Mouse (Mus musculus): ENCODE measurements around the gene Gabbr1. TPM values are rescaled to one million over a fixed set of nuclear protein-coding genes. Genes with fewer than 3 reads are reported as not detected.
A peak's percentile ranks its signal among the peaks of the same experiment; 100 is the strongest.
"Not testable (repeated sequence)": the region's sequence is repeated elsewhere in the genome, so short reads cannot be mapped to it uniquely, and the experiment has no call there.

The Gabbr1 gene
- total RNA-seq (2021) = 10 to 100 TPM; 24.2 to 25.4 TPM
- long read RNA-seq, experiment 1, partial matches to known transcripts = 2 of 6 reads
- long read RNA-seq, experiment 1, other reads (novel, unspliced or antisense) = 0 of 6 reads
- long read RNA-seq, experiment 2, partial matches to known transcripts = 1 of 4 reads
- long read RNA-seq, experiment 2, other reads (novel, unspliced or antisense) = 0 of 4 reads

DNA sequence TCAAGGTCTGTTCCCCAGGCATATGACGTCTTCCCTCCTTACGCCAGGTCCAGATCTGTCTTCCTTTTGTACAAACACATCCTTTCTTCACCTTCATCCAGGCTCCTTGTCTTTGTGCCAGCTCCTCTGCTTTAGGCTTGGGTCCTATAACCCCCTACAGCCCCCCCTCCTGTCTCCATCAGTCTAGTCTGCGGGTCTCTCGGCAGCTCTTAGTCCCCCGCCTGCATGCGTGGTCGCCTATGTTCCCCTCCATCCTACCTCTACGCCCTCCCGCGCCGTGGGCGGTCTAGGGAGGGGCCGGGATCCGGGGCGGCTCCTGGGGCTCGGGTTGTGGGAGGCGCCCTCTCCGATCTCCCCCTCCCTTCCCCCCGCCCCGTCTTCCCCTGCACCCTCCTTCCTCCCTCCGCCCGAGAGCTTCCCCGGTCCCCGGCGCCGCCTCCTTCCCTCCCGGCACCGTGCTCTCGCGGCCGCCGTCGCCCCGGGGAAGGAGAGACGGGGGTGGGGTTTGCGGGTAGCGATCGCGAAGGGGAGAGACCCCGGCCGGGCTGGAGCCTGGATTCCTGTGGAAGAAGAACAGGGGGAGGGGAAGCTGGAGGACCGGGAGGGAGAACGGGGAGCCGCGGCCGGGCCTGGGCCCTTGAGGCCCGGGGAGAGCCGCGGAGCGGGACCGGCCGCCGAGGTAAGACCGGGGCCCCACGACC, at the start of gene Gabbr1:
Gene Gabbr1 (plus strand): TSS at position 356 of the 701 bp plus-strand sequence.
- peak; percentile 68 to 81 for DNase-seq (ENCODE audit: low spot score in 2 of 2)

DNA sequence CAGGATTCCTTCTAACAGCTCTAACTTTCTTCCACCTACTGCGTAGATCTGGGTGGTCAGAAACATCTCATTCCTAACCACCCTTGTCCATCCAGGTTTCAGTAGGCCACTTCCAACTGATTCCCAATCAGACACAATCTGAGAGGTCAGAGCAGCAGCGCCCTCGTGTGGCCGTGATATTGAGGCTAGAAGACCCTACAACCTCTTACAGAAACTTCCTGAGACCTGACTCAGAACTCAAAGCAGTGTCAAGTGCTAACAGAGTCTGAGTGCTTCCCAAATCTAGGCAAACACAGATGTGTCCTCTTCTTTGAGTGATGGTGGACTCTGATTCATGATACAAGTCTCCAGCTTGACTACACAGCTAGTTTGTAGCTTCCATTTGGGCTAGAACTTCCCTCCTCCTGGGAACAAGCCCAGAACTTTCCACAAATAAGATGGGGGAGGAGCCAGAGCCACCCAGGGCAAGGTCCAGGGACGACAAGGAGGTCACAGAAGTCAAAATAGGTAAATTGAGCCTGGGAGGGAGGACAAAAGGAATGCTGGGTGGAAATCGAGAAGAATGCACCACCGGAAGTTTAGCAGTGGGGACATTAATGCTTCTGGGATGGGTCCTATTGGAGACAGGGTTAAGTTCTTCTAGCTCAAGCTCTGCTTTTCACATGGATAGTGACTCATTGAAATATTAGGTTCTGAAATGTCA, 48.6 kb upstream of the Gabbr1 start:
- DNase-seq (ENCODE audit: low spot score in 2 of 2) = peak; percentile 65 to 81

DNA sequence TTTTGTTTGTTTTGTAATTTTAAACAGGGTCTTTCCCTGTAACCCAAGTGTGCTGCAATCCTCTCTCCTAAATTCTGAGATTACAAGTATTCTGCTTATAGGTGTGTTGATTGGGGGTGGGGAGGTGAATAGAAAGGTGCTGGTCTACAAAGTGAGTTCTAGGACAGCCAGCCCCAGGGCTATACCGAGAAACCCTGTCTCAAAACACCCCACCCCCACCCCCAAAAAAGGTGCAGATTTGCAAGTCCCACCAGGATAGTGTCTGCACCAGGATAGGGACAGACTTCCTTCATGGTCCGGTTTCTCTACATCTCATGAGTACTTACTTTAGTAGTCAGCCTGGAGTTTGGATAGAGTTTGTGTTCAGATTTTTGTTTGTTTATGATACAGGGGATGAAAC, 47.3 kb upstream of the Gabbr1 start:
- DNase-seq (ENCODE audit: low spot score in 2 of 2) = no peak

DNA sequence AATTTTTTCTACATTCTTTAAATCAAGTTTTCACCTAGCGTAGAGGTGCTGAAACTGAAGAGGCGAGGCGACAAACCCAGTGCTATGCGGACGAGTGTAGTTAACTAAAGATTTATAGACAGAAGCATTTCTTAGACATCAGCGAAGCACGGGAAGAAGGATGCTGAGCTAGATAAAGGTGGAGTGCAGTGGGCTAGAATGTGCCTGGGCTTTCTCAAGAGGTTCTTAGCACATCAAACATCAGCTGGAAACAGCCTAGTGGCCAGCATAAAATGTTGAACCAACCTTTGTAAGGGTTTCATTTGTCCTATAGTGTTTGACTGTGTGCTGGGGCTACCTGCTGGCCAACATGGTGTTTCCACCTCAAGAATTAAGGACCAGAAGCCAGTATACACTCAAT, 44.9 kb upstream of the Gabbr1 start, which contains the start of gene Zfp57:
Gene Zfp57 (plus strand): TSS at position 301 of the 400 bp plus-strand sequence.
- DNase-seq (ENCODE audit: low spot score in 2 of 2) = no peak

DNA sequence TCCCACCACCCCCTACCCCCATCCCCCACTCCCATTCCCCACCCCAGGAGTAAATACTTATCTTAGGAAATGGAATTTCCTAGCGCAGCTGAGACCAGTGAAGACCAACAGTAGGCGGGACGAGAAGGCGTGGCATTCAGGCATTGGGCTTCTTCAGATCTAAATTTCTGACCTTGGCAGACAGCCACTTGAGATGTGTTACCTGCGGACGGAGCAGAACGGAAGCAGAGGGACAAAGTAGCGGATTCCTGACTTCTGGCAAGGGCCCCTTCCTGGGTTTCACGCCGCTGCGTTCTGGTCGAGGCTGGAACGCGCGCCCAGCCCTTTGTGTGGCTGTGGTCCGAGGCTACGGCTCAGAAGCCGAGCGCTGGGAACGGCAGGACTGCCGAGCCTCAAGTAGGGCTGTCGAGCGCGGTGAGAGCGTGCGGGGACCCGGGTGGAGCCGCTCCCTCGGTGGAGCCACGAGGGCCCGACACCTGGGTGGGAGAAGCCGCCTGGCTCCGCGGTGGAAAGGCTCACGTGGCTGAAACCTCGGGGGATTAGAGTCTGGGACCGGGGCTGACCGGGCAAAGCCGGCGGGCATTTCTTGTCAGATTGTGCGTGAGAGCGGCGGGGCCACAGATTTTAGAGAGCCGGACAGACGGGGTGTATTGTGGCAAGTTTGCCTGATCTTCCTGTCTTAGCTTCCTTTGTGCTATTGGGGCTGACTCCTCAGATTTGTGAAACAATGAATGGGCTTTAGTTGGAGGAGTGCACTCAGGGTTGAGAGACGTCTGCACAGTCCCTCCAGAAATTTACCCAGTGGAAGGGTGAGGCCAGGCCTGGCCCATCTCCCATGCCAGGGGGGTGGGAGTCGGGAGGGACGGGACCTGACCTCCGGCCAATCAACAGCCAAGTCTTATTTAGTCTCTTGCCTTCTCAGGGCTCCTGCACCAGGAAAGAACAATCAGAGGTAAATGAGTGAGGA, 43.1 kb upstream of the Gabbr1 start:
- DNase-seq (ENCODE audit: low spot score in 2 of 2) = peak in 1 of 2 experiments; percentile 54

DNA sequence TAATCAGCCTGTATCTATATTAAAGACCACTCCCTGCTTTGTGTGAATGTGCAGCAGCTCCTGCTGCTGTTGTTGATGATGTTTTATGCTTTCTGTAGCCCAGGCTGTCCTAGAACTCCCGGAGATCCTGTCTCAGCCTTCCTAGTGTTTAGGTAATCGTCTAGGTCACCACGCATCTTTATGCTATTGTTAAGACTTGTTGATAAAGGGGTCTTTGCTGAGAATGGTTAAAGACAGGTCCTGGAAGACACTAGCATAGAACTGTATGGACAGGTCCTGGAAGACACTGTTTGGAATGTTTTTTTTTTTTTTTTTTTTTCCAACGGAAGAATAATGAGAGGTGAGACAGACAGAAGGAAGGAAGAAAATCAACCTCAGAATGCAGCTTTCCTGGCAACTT, 42.4 kb upstream of the Gabbr1 start:
- DNase-seq (ENCODE audit: low spot score in 2 of 2) = no peak

DNA sequence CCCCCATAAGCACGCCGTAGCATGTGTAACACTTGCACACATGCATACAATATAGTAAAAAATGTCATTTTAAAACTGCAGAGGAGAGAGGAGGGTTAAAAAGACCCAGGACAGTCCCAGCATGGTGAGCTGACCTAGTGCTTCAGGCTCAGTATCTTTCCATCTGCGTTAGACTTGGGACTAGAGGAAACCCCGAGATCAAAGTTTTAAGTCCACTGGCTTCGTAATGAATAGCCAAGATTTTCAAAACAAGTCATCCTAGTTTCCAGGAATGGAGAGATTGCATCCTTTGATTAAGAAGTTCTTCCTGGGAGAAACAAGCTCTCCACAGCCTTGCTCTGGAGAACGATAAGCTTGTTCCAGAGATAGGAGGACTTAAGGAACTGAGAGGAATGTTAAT, 37.6 kb upstream of the Gabbr1 start:
- DNase-seq (ENCODE audit: low spot score in 2 of 2) = no peak

DNA sequence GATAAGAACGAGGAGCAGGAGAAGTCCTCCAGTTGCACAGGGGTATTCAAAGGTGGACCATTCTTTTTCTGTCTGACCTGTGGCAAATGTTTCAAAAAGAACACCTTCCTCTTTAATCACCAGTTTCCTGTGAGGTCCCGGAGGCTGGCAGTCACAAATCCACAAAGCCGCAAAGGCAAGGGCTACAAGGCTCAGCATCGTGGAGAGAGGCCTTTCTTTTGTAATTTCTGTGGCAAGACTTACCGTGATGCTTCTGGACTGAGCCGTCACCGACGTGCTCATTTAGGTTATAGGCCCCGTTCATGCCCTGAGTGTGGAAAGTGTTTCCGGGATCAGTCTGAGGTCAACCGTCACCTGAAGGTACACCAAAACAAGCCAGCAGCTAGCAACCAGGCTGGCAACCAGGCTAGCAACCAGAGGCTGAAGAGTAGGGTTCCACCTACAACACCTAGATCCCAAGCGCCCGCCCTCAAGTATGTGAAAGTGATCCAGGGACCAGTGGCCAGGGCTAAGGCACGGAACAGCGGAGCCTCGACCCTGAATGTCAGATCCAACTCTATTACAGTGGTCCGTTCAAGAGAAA, 36.2 kb upstream of the Gabbr1 start:
- no peak for DNase-seq (ENCODE audit: low spot score in 2 of 2)

DNA sequence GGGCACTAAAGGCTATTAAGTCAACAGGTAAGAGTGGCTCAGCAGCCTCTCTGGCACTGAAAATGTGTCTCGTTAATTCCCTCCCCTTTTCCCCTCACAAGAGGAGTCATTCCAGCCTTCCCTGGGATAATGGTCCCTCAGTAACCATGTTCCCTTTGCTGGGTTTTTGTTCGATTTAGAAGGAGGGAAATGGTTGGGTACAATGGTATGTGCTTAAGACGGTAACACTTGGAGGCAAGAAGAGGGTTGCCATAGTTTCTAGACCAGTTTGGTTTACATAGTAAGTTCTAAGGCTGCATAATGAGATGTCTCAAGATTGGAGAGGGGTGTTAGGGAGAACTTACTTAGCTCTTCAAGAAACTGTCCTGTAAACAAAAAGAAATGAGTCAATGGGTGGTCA, 34.0 kb upstream of the Gabbr1 start:
- DNase-seq (ENCODE audit: low spot score in 2 of 2) = no peak

DNA sequence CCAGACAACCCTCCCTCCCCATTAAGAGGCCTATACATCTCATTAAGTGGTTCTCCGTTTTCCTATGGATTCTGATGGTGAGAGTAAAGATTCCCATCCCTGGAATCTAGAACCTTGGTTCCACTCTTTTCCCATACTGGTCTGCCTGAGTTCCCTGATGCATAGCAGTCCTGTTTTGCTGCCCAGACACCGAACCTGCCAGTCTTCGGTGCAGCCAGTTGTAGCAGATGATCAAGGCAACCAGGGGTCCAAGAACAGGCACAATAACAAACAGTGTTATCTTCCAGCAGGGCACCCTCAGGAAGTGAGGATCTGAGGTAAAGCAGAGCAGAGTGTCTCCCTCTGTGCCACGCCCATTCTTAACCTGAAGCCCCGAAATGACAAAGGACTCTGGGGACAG, 33.6 kb upstream of the Gabbr1 start:
- DNase-seq (ENCODE audit: low spot score in 2 of 2) = no peak

DNA sequence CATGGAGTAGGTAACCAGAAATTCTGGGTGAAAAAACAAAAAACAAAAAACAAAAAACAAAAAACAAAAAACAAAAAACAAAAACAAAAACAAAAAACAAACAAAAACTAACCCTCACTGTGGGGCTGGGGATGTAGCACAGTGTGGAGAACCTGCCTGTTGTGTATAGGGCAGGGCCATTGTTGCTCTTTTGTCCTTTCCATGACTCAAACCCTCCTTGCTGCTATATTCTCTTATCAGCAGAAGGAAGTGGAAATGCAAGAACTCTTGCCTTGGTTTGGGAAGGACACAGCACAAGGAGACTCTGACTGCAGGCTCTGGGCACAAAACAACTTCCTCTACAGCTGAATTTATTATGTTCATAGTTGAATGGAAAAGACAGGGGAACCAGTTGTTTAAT, 29.4 kb upstream of the Gabbr1 start:
- no peak for DNase-seq (ENCODE audit: low spot score in 2 of 2)

DNA sequence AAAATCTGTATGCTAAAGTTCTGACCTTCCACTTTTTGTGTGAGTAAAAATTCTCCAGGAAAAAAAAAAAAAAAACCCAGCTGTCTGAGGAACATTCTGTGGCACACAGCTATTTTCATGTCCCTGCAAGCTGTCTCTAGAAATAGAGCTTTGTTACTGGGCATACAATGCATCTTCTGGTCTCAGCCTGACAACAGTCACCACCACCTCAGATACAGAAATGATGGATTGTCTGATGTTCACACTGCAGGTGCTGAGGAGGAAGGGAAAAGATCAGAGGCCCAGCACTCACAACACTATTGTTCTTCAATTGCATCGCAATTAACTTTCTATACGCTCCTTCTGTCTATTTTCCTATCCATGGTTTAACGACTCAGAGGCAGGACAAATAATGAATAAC, 27.4 kb upstream of the Gabbr1 start:
- DNase-seq (ENCODE audit: low spot score in 2 of 2) = no peak

DNA sequence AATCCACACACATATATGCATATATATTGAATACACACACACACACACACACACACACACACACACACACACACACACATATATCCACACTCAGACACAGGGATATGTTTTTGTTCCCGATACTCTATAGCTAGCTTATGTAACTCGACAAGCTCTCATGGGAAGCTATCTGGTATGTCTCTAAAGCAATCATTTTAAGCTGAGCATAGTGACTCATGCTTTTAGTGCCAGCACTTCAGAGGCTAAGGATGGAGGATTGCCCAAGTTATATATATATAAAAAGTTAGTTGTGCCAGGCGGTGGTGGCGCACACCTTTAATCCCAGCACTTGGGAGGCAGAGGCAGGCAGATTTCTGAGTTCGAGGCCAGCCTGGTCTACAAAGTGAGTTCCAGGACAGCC, 26.5 kb upstream of the Gabbr1 start:
- DNase-seq (ENCODE audit: low spot score in 2 of 2) = not testable (repeated sequence)

DNA sequence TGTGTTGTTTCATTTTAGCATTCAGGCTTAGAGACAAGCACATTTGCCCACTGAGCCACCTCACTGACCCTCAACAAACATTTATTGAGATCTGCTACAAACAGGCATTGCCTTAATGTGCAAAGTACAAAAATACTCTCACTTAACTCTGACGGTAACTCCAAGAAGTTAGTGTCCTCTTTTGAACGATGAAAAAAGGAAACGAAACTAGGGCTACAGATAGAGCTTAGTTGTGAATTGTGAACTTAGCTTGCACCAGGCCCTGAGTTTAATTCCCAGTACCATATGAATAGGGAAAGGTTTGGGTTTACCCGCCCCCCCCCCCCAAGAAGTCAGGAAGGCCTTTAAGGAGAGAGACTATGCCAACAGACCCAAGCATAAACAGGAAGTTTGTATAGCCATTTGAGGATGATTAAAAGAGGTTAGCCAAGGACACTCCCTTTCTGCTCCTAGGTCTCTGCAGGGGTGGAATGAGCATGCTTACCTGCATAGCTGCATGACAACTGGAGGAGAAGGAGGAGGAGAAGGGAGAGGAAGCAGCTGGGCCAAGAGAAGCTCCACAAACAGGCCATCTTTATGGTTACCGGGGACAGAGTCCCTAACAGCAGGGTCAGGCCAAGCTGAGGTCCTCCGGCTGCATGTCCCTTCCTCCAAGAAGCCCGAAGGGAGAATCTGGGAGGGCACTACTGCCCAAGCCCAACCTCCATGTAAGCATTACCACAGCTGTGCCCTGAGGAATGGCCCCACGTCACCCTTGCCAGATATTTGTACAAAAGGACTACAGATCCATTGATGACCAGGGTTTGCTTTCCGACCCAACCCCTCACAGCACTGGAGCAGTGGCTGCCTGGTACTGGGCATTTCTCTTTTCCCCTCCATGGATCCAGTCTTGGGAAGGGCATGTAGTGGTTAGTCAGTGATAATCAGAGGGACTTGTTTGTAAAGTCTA, 22.9 kb upstream of the Gabbr1 start, which contains the start of gene Mog:
Gene Mog (minus strand): TSS at position 771 of the 949 bp plus-strand sequence.
- no peak for DNase-seq (ENCODE audit: low spot score in 2 of 2)

DNA sequence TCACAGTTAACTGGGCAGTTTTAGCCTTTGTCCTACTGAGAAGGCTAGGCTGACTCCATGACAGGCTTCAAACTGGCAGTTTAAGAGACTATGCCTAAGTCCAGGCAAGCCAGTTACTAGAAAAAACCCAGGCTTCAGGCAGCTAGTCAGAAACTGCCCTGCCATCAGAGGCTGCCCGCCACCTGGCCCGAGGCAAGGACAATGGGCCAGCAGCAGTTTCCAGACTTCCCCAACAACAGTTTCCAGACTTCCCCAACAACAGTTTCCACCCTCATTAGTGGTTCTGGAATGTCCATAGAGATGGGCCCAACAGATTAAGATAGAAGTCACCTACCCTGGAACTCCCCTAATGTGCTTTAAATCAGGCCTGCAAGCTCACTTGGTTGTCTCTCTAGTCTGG, 19.3 kb upstream of the Gabbr1 start:
- DNase-seq (ENCODE audit: low spot score in 2 of 2) = no peak

DNA sequence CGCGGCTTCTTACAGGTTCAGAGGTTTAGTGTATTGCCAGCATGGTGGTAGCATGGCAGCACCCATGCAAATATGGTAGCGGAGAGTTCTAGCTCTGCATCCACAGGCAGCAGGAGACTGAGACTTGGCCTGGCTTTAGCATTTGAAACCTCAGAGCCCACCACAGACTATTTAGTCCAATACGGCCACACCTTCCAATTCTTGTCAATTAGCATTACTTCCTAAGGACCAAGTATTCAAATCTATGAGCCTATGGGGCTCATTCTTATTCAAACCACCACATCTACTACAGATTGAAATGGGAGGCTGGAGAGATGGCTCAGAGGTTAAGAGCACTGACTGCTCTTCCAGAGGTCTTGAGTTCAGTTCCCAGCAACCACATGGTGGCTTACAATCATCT, 18.3 kb upstream of the Gabbr1 start:
- DNase-seq (ENCODE audit: low spot score in 2 of 2) = no peak

DNA sequence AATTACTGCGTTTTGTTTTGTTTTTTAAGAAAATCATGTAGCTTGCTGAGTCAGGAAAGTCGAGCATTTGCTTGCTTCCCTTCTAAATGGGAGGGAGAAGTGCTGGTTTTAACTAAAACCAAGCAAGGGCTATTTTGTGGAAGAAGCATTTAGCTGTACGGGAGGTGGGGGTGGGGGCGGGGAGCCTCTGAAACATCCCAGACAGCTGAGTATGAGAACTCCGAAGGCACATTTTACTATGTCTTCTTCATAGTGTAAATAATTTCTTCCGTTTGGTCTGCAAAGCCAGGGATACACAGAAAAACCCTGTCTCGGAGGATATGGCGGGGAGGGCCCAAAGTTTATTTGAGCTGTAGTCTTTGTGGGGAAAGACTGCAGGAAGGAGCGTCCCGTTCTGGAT, 17.6 kb upstream of the Gabbr1 start:
- no peak for DNase-seq (ENCODE audit: low spot score in 2 of 2)

DNA sequence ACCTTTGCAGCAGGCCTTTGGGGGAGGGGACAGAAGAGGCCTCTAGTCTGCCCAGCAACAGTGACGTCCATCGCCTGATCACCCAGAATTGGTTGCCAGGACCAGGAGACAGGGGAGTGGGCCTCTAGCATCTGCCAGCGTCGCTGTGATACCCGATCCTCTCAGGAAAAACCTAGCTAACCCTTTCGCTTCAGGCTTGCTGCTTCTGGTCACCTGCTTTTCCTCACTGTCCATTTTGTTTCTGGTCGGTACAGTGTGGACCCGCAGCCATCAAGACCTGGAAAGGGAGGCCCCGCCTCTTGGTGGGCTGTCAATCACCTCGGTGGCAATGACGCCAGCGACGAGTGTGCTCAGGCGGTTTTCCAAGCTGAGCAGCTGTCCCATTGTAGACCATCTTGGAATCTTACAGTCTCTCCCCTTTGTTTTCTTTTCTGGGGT, 17.1 kb upstream of the Gabbr1 start:
- DNase-seq (ENCODE audit: low spot score in 2 of 2) = peak; percentile 71 to 89

DNA sequence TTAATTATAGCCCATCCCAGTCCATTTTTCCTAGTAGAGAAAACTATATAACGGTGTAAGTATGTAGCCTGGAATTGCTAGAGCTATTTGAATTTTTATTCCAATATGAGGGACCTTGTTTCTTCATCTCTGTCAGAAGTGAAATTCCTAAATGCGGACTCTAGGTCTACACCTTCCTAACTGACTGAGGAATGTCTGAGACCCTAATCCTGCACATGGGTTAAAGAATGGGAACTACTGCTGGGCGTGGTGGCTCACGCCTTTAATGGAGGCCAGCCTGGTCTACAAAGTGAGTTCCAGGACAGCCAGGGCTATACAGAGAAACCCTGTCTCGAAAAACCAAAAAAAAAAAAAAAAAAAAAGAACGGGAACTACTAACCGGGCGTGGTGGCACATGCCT, 16.6 kb upstream of the Gabbr1 start:
- no peak for DNase-seq (ENCODE audit: low spot score in 2 of 2)
